ENCODE assay signal across 11 mouse cellular contexts in genomic region chr16:24465633-24466032, GRCm38 (mm10).
DNase-seq lines count a peak whose midpoint lies in the region; ATAC-seq lines count a peak whose summit lies in the region.
"Had no signal": no experiment of that assay in that cellular context is flagged by ENCODE, and none has a peak within 500 bp of the region (broad histone marks: within the 10 kb centered on the region; RNA-seq: fewer than 3 reads in every experiment).

No protein-coding gene starts in this region.

- H3K36me3 ChIP-seq in hindbrain, embryonic 16.5 days (ENCODE audit: control insufficient read depth, insufficient read depth, low read length) = no peaks in the 10 kb centered on the region
- H3K36me3 ChIP-seq in hindbrain, embryonic 13.5 days = no peaks in the 10 kb centered on the region
- H3K36me3 ChIP-seq: embryonic facial prominence, embryonic 12.5 days; liver, embryonic 15.5 days had no signal

- WGBS in hindbrain, embryonic 16.5 days = 85% methylated on average over 5 of the region's 5 CpGs
- 88% methylated on average over 5 of the region's 5 CpGs for WGBS in hindbrain, embryonic 13.5 days

- DNase-seq in adrenal gland, postnatal 10 days = peak; percentile 47
- no peak for DNase-seq in adrenal gland, postnatal 4 days (ENCODE audit: low spot score in 2 of 2)
- DNase-seq in adrenal gland, postnatal 36 days = peak; percentile 47 to 57
- peak; percentile 62 for DNase-seq in heart, postnatal 4 days
- DNase-seq in ovary, postnatal 14 days (ENCODE audit: low spot score) = no peak
- DNase-seq in spleen, postnatal 4 days (ENCODE audit: low spot score in 2 of 2) = no peak
- DNase-seq: spleen, adult 18-20 months had no signal

- no peaks in the 10 kb centered on the region for H3K9me3 ChIP-seq in hindbrain, embryonic 16.5 days (ENCODE audit: control insufficient read depth, low read length)
- H3K9me3 ChIP-seq in hindbrain, embryonic 13.5 days = no peaks in the 10 kb centered on the region
- H3K9me3 ChIP-seq: embryonic facial prominence, embryonic 12.5 days; liver, embryonic 15.5 days had no signal

- H3K4me2 ChIP-seq in hindbrain, embryonic 16.5 days (ENCODE audit: low read length) = no peak overlapping the region
- no peak overlapping the region for H3K4me2 ChIP-seq in hindbrain, embryonic 13.5 days
- H3K4me2 ChIP-seq: embryonic facial prominence, embryonic 12.5 days; liver, embryonic 15.5 days had no signal

- no peaks in the 10 kb centered on the region for H3K27me3 ChIP-seq in hindbrain, embryonic 16.5 days (replicated peaks; ENCODE audit: control insufficient read depth, insufficient read depth, low read length)
- no peaks in the 10 kb centered on the region for H3K27me3 ChIP-seq in hindbrain, embryonic 13.5 days
- H3K27me3 ChIP-seq: embryonic facial prominence, embryonic 12.5 days; liver, embryonic 15.5 days had no signal

- H3K4me3 ChIP-seq in hindbrain, embryonic 16.5 days (ENCODE audit: low read length) = no peak overlapping the region
- no peak overlapping the region for H3K4me3 ChIP-seq in hindbrain, embryonic 13.5 days
- H3K4me3 ChIP-seq: embryonic facial prominence, embryonic 12.5 days; liver, embryonic 15.5 days had no signal

- no peak overlapping the region for H3K9ac ChIP-seq in hindbrain, embryonic 16.5 days (ENCODE audit: low read depth, low read length)
- no peak overlapping the region for H3K9ac ChIP-seq in hindbrain, embryonic 13.5 days
- H3K9ac ChIP-seq: embryonic facial prominence, embryonic 12.5 days; liver, embryonic 15.5 days had no signal

- no peak overlapping the region for H3K27ac ChIP-seq in hindbrain, embryonic 16.5 days (ENCODE audit: low read depth, low read length)
- H3K27ac ChIP-seq in hindbrain, embryonic 13.5 days = no peak overlapping the region
- H3K27ac ChIP-seq: embryonic facial prominence, embryonic 12.5 days; liver, embryonic 15.5 days had no signal

- ATAC-seq in hindbrain, embryonic 16.5 days = peak; percentile 40; the same call in 1 of the 2 replicates
- ATAC-seq in hindbrain, embryonic 13.5 days (ENCODE audit: low FRiP score) = no peak

- H3K4me1 ChIP-seq in hindbrain, embryonic 16.5 days (ENCODE audit: control insufficient read depth, insufficient read depth, low read depth, low read length) = no peaks in the 10 kb centered on the region
- no peaks in the 10 kb centered on the region for H3K4me1 ChIP-seq in hindbrain, embryonic 13.5 days (replicated peaks)
- H3K4me1 ChIP-seq: liver, embryonic 15.5 days had no signal

Comparison
In these comparisons a context has a peak if more than half of its experiments do, and no peak if none do; other contexts are left out.
1. DNase-seq: peak in adrenal gland, postnatal 10 days (single experiment), adrenal gland, postnatal 36 days (2 of 2) and heart, postnatal 4 days (single experiment); none in adrenal gland, postnatal 4 days (0 of 2), ovary, postnatal 14 days (single experiment) and spleen, postnatal 4 days (0 of 2).